Comparison of ENCODE assay signal across 19 mouse cellular contexts in the genomic region with DNA sequence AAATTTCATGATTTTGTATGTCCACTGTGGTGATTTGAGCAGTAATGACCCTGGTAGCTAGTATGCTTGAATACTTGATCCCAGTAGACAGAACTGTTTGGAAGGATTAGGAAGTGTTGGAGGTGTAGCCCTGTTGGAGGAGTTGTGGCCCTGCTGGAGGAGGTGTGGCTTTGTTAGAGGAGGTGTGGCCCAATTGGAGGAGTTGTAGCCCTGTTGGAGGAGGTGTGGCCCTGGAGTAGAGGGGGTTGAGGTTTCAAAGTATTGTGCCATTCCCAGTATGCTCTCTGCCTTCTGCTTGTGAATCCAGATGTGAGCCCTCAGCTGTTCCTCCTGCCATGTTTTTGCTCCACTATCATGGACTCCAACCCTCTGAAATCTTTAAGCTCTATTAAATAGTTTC.
"Had no signal": no experiment of that assay in that cellular context is flagged by ENCODE, and none has a peak within 500 bp of the region (broad histone marks: within the 10 kb centered on the region; RNA-seq: fewer than 3 reads in every experiment).

No protein-coding gene starts in this region.

- H3K9ac ChIP-seq: limb, embryonic 12.5 days; limb, embryonic 15.5 days; liver, embryonic 12.5 days; liver, embryonic 15.5 days; lung, embryonic 15.5 days; midbrain, embryonic 12.5 days had no signal

- H3K27ac ChIP-seq: left cerebral cortex, adult 2 months; limb, embryonic 12.5 days; limb, embryonic 15.5 days; liver, embryonic 12.5 days; liver, embryonic 15.5 days; lung, embryonic 15.5 days; midbrain, embryonic 12.5 days had no signal

- H3K9me3 ChIP-seq: limb, embryonic 12.5 days; limb, embryonic 15.5 days; liver, embryonic 12.5 days; liver, embryonic 15.5 days; lung, embryonic 15.5 days; midbrain, embryonic 12.5 days had no signal

- ATAC-seq: liver, embryonic 12.5 days; midbrain, embryonic 16.5 days had no signal

- H3K4me2 ChIP-seq: limb, embryonic 12.5 days; limb, embryonic 15.5 days; liver, embryonic 12.5 days; liver, embryonic 15.5 days; lung, embryonic 15.5 days; midbrain, embryonic 12.5 days had no signal

- H3K27me3 ChIP-seq: limb, embryonic 12.5 days; limb, embryonic 15.5 days; liver, embryonic 12.5 days; liver, embryonic 15.5 days; lung, embryonic 15.5 days; midbrain, embryonic 12.5 days had no signal

- H3K4me3 ChIP-seq: left cerebral cortex, adult 2 months; limb, embryonic 12.5 days; limb, embryonic 15.5 days; liver, embryonic 12.5 days; liver, embryonic 15.5 days; lung, embryonic 15.5 days; midbrain, embryonic 12.5 days; myocyte had no signal

- DNase-seq: kidney, adult 18-20 months; kidney, adult 9 months; kidney, postnatal 36 days; layer of hippocampus, postnatal 36 days; left cerebral cortex, postnatal 4 days; lung, adult 18-20 months; lung, postnatal 10 days; lung, postnatal 36 days; thymus, adult 18-20 months; thymus, postnatal 36 days had no signal

- H3K36me3 ChIP-seq: limb, embryonic 12.5 days; limb, embryonic 15.5 days; liver, embryonic 12.5 days; liver, embryonic 15.5 days; lung, embryonic 15.5 days; midbrain, embryonic 12.5 days had no signal

- H3K4me1 ChIP-seq: limb, embryonic 12.5 days; limb, embryonic 15.5 days; liver, embryonic 12.5 days; liver, embryonic 15.5 days; lung, embryonic 15.5 days; midbrain, embryonic 12.5 days had no signal
